Mouse (Mus musculus) MEL (cell line): Measurements from ENCODE around the gene Gbp6. TPM values are rescaled to one million over a fixed set of nuclear protein-coding genes. Genes with fewer than 3 reads are reported as not detected.
"Not testable (repeated sequence)": the region's sequence is repeated elsewhere in the genome, so short reads cannot be mapped to it uniquely, and the experiment has no call there.

ENCODE experiments used
- DNase-seq: peaks from one replicate; pipeline ENCODE4 v3.0.0; 2011; ENCODE audit warnings: low read depth, low spot score
- H3K27ac ChIP-seq: 2 replicates; pipeline ENCODE4 v1.5.1; 2012; ENCODE audit warnings: low read depth, mild to moderate bottlenecking, control low read depth, low read length, moderate library complexity; ENCODE audit not compliant: control insufficient read depth
- H3K27me3 ChIP-seq, 2 experiments: fragments of 150-350 bp in 1 of 2; sonication (generic) in 1 of 2; 2 replicates each; pipeline ENCODE4 v1.6.1; 2012; ENCODE audit warnings: low read length in 2 of 2, mild to moderate bottlenecking in 2 of 2, improper control_type of control experiment in 1 of 2, moderate library complexity in 1 of 2; ENCODE audit not compliant: insufficient read depth in 2 of 2, control insufficient read depth in 1 of 2
- H3K36me3 ChIP-seq, 2 experiments: 2 replicates each; pipeline ENCODE4 v1.6.1; 2012 to 2014; ENCODE audit warnings: low read length in 2 of 2, improper control_type of control experiment in 1 of 2, inconsistent platforms in 1 of 2, mild to moderate bottlenecking in 1 of 2; ENCODE audit not compliant: insufficient read depth in 2 of 2, control insufficient read depth in 1 of 2
- H3K4me1 ChIP-seq, 2 experiments: fragments of 150-350 bp in 1 of 2; sonication (generic) in 1 of 2; 2 replicates each; pipeline ENCODE4 v1.6.1; 2012; ENCODE audit warnings: low read length in 2 of 2, improper control_type of control experiment in 1 of 2, mild to moderate bottlenecking in 1 of 2; ENCODE audit not compliant: insufficient read depth in 2 of 2, control insufficient read depth in 1 of 2
- H3K4me3 ChIP-seq, 2 experiments: fragments of 150-350 bp in 1 of 2; sonication (generic) in 1 of 2; 2 replicates each; pipeline ENCODE4 v1.5.1; 2012; ENCODE audit warnings: low read depth in 2 of 2, low read length in 2 of 2, mild to moderate bottlenecking in 2 of 2, moderate library complexity in 2 of 2, control low read depth in 1 of 2, improper control_type of control experiment in 1 of 2; ENCODE audit not compliant: control insufficient read depth in 1 of 2, insufficient read depth in 1 of 2
- H3K79me2 ChIP-seq: 2 replicates; pipeline ENCODE4 v1.6.1; 2012; ENCODE audit warnings: mild to moderate bottlenecking, low read length, moderate library complexity; ENCODE audit not compliant: control insufficient read depth, poor library complexity, insufficient read depth
- H3K9ac ChIP-seq: 2 replicates; pipeline ENCODE4 v1.6.1; 2012; ENCODE audit warnings: low read depth, mild to moderate bottlenecking, control low read depth, low read length, moderate library complexity; ENCODE audit not compliant: control insufficient read depth, poor library complexity, severe bottlenecking
- H3K9me3 ChIP-seq: fragments of 150-350 bp; sonication (generic); replicated peaks from 2 replicates; pipeline ENCODE4 v1.6.1; 2012; ENCODE audit warnings: mild to moderate bottlenecking, low read length, improper control_type of control experiment, moderate library complexity; ENCODE audit not compliant: insufficient read depth
- BHLHE40 ChIP-seq: IDR thresholded peaks from 2 replicates; pipeline ENCODE4 v1.6.1; 2012; ENCODE audit warnings: low read depth, mild to moderate bottlenecking, inconsistent platforms, low read length, improper control_type of control experiment, borderline replicate concordance
- CHD2 ChIP-seq: IDR thresholded peaks from 2 replicates; pipeline ENCODE4 v1.6.1; 2011; ENCODE audit warnings: low read length, improper control_type of control experiment
- ELF1 ChIP-seq: IDR thresholded peaks from 2 replicates; pipeline ENCODE4 v1.6.1; 2014; ENCODE audit warnings: low read depth, mild to moderate bottlenecking, inconsistent platforms, low read length, improper control_type of control experiment, moderate library complexity
- EP300 ChIP-seq, 2 experiments: IDR thresholded peaks; 2 replicates each; pipeline ENCODE4 v1.6.1; 2011; ENCODE audit warnings: improper control_type of control experiment in 2 of 2, low read length in 2 of 2, low read depth in 1 of 2, mild to moderate bottlenecking in 1 of 2
- HCFC1 ChIP-seq: IDR thresholded peaks from 2 replicates; pipeline ENCODE4 v1.6.1; 2012; ENCODE audit warnings: low read depth, mild to moderate bottlenecking, inconsistent platforms, low read length, improper control_type of control experiment, moderate library complexity
- MAX ChIP-seq: IDR thresholded peaks from 2 replicates; pipeline ENCODE4 v1.6.1; 2011; ENCODE audit warnings: low read length, improper control_type of control experiment
- MAZ ChIP-seq: IDR thresholded peaks from 2 replicates; pipeline ENCODE4 v1.6.1; 2012; ENCODE audit warnings: low read depth, mild to moderate bottlenecking, inconsistent platforms, low read length, improper control_type of control experiment
- MEF2A ChIP-seq: IDR thresholded peaks from 2 replicates; pipeline ENCODE4 v1.6.1; 2014; ENCODE audit warnings: low read depth, mild to moderate bottlenecking, inconsistent platforms, low read length, improper control_type of control experiment; ENCODE audit not compliant: poor library complexity, insufficient replicate concordance, severe bottlenecking; ENCODE audit errors: extremely low read depth
- MXI1 ChIP-seq: IDR thresholded peaks from 2 replicates; pipeline ENCODE4 v1.6.1; 2011; ENCODE audit warnings: mild to moderate bottlenecking, low read depth, low read length, improper control_type of control experiment
- MYB ChIP-seq: IDR thresholded peaks from 2 replicates; pipeline ENCODE4 v1.6.1; 2011; ENCODE audit warnings: mild to moderate bottlenecking, low read depth, low read length, improper control_type of control experiment
- NELFE ChIP-seq: IDR thresholded peaks from 2 replicates; pipeline ENCODE4 v1.6.1; 2011; ENCODE audit warnings: low read depth, low read length, improper control_type of control experiment
- POLR2A ChIP-seq, 2 experiments: IDR thresholded peaks; 2 replicates each; pipeline ENCODE4 v1.6.1; 2011 to 2012; ENCODE audit warnings: low read length in 2 of 2, mild to moderate bottlenecking in 2 of 2, control low read depth in 1 of 2, improper control_type of control experiment in 1 of 2, low read depth in 1 of 2, moderate library complexity in 1 of 2; ENCODE audit not compliant: control insufficient read depth in 1 of 2, insufficient read depth in 1 of 2, poor library complexity in 1 of 2
- POLR2AphosphoS5 ChIP-seq: IDR thresholded peaks from 2 replicates; pipeline ENCODE4 v1.6.1; 2012; ENCODE audit warnings: low read depth, borderline replicate concordance, mild to moderate bottlenecking, inconsistent platforms, low read length, moderate library complexity, mixed read lengths
- SIN3A ChIP-seq: IDR thresholded peaks from 2 replicates; pipeline ENCODE4 v1.6.1; 2012; ENCODE audit warnings: low read length, improper control_type of control experiment, inconsistent platforms
- USF1 ChIP-seq: IDR thresholded peaks from 2 replicates; pipeline ENCODE4 v1.6.1; 2014; ENCODE audit warnings: low read depth, mild to moderate bottlenecking, inconsistent platforms, low read length, improper control_type of control experiment, moderate library complexity
- ZKSCAN1 ChIP-seq: IDR thresholded peaks from 2 replicates; pipeline ENCODE4 v1.6.1; 2012; ENCODE audit warnings: low read depth, mild to moderate bottlenecking, inconsistent platforms, low read length, improper control_type of control experiment, moderate library complexity
- ZMIZ1 ChIP-seq: IDR thresholded peaks from 2 replicates; pipeline ENCODE4 v1.6.1; 2012; ENCODE audit warnings: low read depth, mild to moderate bottlenecking, inconsistent platforms, low read length, improper control_type of control experiment, moderate library complexity
- polyA plus RNA-seq, 2 experiments: library from polyadenylated mRNA; stranded (reverse) in 1 of 2; unstranded in 1 of 2; fragments of >175 nt in 1 of 2; fragments of >200 nt in 1 of 2; gene quantifications; 2 replicates each; pipeline versions ENCODE4 v1.2.1 to v1.2.4; 2012; ENCODE audit warnings: low replicate concordance in 2 of 2, low read depth in 1 of 2; ENCODE audit not compliant: insufficient read length in 2 of 2, insufficient read depth in 1 of 2, missing spikeins in 1 of 2
- total RNA-seq: library from RNA; depleted of rRNA; stranded (reverse); fragments of 300-350 nt; gene quantifications from 2 replicates; pipeline ENCODE4 v1.2.3, GENCODE M21; 2012

Gbp6 gene
- total and polyA plus RNA-seq, 3 experiments = 0.15 TPM; not detected in 2

- H3K4me1 ChIP-seq = no peaks in the 10 kb centered on the region
- no peaks in the 10 kb centered on the region for H3K9me3 ChIP-seq
- DNase-seq = no peak
- no peak for TF ChIP-seq USF1
- no peak for TF ChIP-seq CHD2
- TF ChIP-seq ELF1 = no peak
- no peak for TF ChIP-seq NELFE
- TF ChIP-seq MAZ = no peak
- no peak for TF ChIP-seq ZKSCAN1
- no peak for TF ChIP-seq MAX
- TF ChIP-seq EP300 (IDR thresholded peaks at IDR 0.05; ENCODE audit: low read depth in 1 of 2, low read length in 2 of 2) = no peak
- TF ChIP-seq ZMIZ1 = no peak
- no peak for TF ChIP-seq POLR2AphosphoS5
- no peak for TF ChIP-seq BHLHE40
- no peak for TF ChIP-seq MXI1
- no peak for TF ChIP-seq SIN3A
- TF ChIP-seq MYB = no peak
- TF ChIP-seq POLR2A (IDR thresholded peaks at IDR 0.05; ENCODE audit: control insufficient read depth in 1 of 2, insufficient read depth in 1 of 2, low read depth in 1 of 2, low read length in 2 of 2, poor library complexity in 1 of 2) = no peak
- no peaks in the 10 kb centered on the region for H3K27me3 ChIP-seq
- no peaks in the 10 kb centered on the region for H3K79me2 ChIP-seq
- no peak overlapping the region for H3K27ac ChIP-seq
- H3K9ac ChIP-seq = no peak overlapping the region
- H3K36me3 ChIP-seq = no peaks in the 10 kb centered on the region
- H3K4me3 ChIP-seq = no peak overlapping the region
Observed at GRCm38 (mm10) chr5:105295746-105296145, 2.2 kb upstream of the Gbp6 start.

GRCm38 (mm10) chr5:105292492-105292891 is 1.0 kb downstream of the Gbp6 start:
- H3K27ac ChIP-seq = no peak overlapping the region
- H3K36me3 ChIP-seq = no peaks in the 10 kb centered on the region
- H3K27me3 ChIP-seq = no peaks in the 10 kb centered on the region
- no peaks in the 10 kb centered on the region for H3K4me1 ChIP-seq
- no peak overlapping the region for H3K9ac ChIP-seq
- H3K4me3 ChIP-seq = no peak overlapping the region
- no peak for DNase-seq
- H3K79me2 ChIP-seq = no peaks in the 10 kb centered on the region
- H3K9me3 ChIP-seq = no peaks in the 10 kb centered on the region
- TF ChIP-seq MEF2A (no peak), NELFE (no peak), POLR2A (IDR thresholded peaks at IDR 0.05; ENCODE audit: control insufficient read depth in 1 of 2, insufficient read depth in 1 of 2, low read depth in 1 of 2, low read length in 2 of 2, poor library complexity in 1 of 2) (no peak), MAX (no peak), ELF1 (no peak), HCFC1 (no peak), POLR2AphosphoS5 (no peak)

- H3K9me3 ChIP-seq, H3K9ac ChIP-seq, H3K36me3 ChIP-seq, DNase-seq, H3K27ac ChIP-seq, H3K4me1 ChIP-seq, H3K4me3 ChIP-seq, H3K79me2 ChIP-seq, H3K27me3 ChIP-seq: not testable (repeated sequence)
Observed at GRCm38 (mm10) chr5:105290921-105291320, 2.6 kb downstream of the Gbp6 start.

GRCm38 (mm10) chr5:105260673-105261072 is 32.8 kb downstream of the Gbp6 start:
- not testable (repeated sequence) for H3K9ac ChIP-seq, H3K4me1 ChIP-seq, H3K36me3 ChIP-seq, DNase-seq, H3K9me3 ChIP-seq, H3K27ac ChIP-seq, H3K27me3 ChIP-seq, H3K4me3 ChIP-seq, H3K79me2 ChIP-seq
